Mouse (Mus musculus): ENCODE data around the gene Nckap1l.

Nckap1l gene

GRCm38 (mm10) chr15:103539259-103539658, 85.7 kb downstream of the Nckap1l start:
- DNase-seq (ENCODE audit: low spot score) = no peak

- no peak for DNase-seq (ENCODE audit: low spot score)
Measured at GRCm38 (mm10) chr15:103540646-103541045, 87.1 kb downstream of the Nckap1l start.

- DNase-seq (ENCODE audit: low spot score) = no peak
Measured at GRCm38 (mm10) chr15:103542526-103542925, 88.9 kb downstream of the Nckap1l start.

- DNase-seq (ENCODE audit: low spot score) = no peak
Measured at GRCm38 (mm10) chr15:103547983-103548382, 94.4 kb downstream of the Nckap1l start.
